Mouse (Mus musculus) limb, embryonic 12.5 days (tissue): Measurements from ENCODE around the gene Wdr76. TPM values are rescaled to one million over a fixed set of nuclear protein-coding genes. Genes with fewer than 3 reads are reported as not detected.
"Not testable (repeated sequence)": the region's sequence is repeated elsewhere in the genome, so short reads cannot be mapped to it uniquely, and the experiment has no call there.

Experiments
- ATAC-seq: fragments of 200-750 bp; cut with Nextera tagmentation; 2 replicates; pipeline ENCODE4 v1.8.0; 2017; ENCODE audit warnings: low read depth, moderate TSS enrichment; ENCODE audit not compliant: insufficient number of reproducible peaks, insufficient read depth, low FRiP score, low TSS enrichment
- H3K27ac ChIP-seq: fragments of 300-500 bp; sonication (generic); 2 replicates; pipeline ENCODE4 v1.5.1; 2016; ENCODE audit warnings: mild to moderate bottlenecking, moderate library complexity
- H3K27me3 ChIP-seq: fragments of 300-500 bp; sonication (generic); 2 replicates; pipeline ENCODE4 v1.6.1; 2016; ENCODE audit warnings: mild to moderate bottlenecking, moderate library complexity
- H3K36me3 ChIP-seq: fragments of 300-500 bp; sonication (generic); 2 replicates; pipeline ENCODE4 v1.6.1; 2016; ENCODE audit warnings: mild to moderate bottlenecking, moderate library complexity
- H3K4me1 ChIP-seq: fragments of 300-500 bp; sonication (generic); replicated peaks from 2 replicates; pipeline ENCODE4 v1.6.1; 2016
- H3K4me2 ChIP-seq: fragments of 300-500 bp; sonication (generic); 2 replicates; pipeline ENCODE4 v1.6.1; 2016; ENCODE audit warnings: mild to moderate bottlenecking, moderate library complexity
- H3K4me3 ChIP-seq: fragments of 300-500 bp; sonication (generic); replicated peaks from 2 replicates; pipeline ENCODE4 v1.5.1; 2016; ENCODE audit warnings: mild to moderate bottlenecking
- H3K9ac ChIP-seq: fragments of 300-500 bp; sonication (generic); replicated peaks from 2 replicates; pipeline ENCODE4 v1.6.1; 2016; ENCODE audit warnings: mild to moderate bottlenecking, moderate library complexity
- H3K9me3 ChIP-seq: fragments of 300-500 bp; sonication (generic); 2 replicates; pipeline ENCODE4 v1.6.1; 2016; ENCODE audit warnings: mild to moderate bottlenecking, moderate library complexity
- WGBS: fragments of 180-500 bp; shearing (Covaris S2); methylation state at CpG from one replicate; pipeline ENCODE4 v1.1.7; 2016; 5-methylcytosine and 5-hydroxymethylcytosine counted together
- polyA plus RNA-seq: library from polyadenylated mRNA; unstranded; fragments of >200 nt; fragmentation: Nextera tagmentation; extraction: Ambion mirVana; gene quantifications from 2 replicates; pipeline ENCODE4 v1.2.1, GENCODE M21; 2016

Gene Wdr76
- polyA plus RNA-seq, 1 experiment from 2014 or later, result 9.2 TPM

DNA sequence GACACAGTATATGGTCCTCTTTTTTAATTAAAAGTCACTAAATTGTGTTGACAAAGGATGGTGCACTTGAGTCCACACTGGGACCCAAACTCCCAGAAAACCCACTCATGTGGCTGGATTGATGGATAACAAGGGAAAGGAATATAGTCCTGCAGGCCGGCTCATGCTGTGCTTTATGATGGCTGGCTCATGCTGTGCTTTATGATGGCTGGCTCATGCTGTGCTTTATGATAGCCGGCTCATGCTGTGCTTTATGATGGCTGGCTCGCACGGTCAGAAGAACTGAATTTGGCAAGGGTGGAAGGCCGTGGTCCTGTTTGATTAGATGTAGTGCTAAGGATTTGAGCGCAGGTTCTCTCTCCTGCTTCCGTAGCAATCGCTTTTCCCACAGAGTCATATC, 22.9 kb upstream of the Wdr76 start:
- 38% methylated on average over 8 of the region's 8 CpGs for WGBS
- Histone ChIP-seq H3K9me3 (no peaks in the 10 kb centered on the region), H3K4me1 (0 out of 2 replicates have a peak, but pooled peaks cover 4% of the 10 kb centered on the region), H3K9ac (no peak overlapping the region), H3K4me2 (no peak overlapping the region), H3K27ac (no peak overlapping the region), H3K36me3 (no peaks in the 10 kb centered on the region), H3K4me3 (no peak overlapping the region), H3K27me3 (no peaks in the 10 kb centered on the region)
- ATAC-seq, result no peak

DNA sequence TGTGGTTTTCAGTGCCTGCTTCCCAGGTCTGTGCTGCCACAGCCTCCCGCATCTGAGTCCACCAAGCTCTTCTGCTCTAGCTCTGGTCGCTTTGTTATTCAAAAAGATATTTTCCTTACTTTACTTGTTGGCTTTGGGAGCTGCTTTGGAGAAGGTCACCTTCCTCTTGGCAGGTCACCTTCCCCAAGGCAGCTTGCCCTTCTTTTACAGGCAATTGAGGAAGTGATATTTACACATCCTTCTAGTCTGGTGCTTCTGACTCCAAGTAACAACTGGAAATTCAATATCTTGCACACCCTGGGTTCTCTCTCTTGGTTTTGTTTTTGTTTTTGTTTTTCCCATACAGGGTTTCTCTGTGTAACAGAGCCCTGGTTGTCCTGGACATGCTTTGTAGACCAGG, 22.1 kb upstream of the Wdr76 start:
- H3K27ac ChIP-seq, H3K4me1 ChIP-seq, H3K4me2 ChIP-seq, H3K27me3 ChIP-seq, H3K36me3 ChIP-seq, ATAC-seq, H3K9ac ChIP-seq, H3K4me3 ChIP-seq, H3K9me3 ChIP-seq: not testable (repeated sequence)
- WGBS, result 77% methylated on average over 2 of the region's 2 CpGs

DNA sequence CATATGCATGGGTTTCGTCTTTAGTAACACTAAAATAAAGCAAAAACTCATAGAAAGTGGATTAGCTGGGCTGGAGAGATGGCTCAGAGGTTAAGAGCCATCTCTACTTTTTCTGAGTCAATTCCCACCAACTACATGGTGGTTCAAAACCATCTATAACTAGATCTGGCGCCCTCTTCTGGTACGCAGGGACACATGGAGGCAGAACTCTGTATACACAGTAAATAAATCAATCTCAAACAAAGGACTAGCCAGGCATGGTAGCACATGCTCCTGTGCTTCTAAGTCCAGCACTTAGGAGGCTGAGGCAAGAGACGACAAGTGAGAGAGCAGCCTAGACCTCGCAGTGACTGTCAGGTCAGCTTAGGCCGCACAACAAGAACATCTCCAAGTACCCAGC, 5.0 kb upstream of the Wdr76 start:
- peaks cover 11% of the 10 kb centered on the region; the same call in 1 of the 2 replicates for H3K36me3 ChIP-seq
- not testable (repeated sequence) for H3K9me3 ChIP-seq, ATAC-seq, H3K4me2 ChIP-seq, H3K27ac ChIP-seq, H3K4me3 ChIP-seq, H3K27me3 ChIP-seq, H3K4me1 ChIP-seq, H3K9ac ChIP-seq
- 72% methylated on average over 2 of the region's 6 CpGs for WGBS

DNA sequence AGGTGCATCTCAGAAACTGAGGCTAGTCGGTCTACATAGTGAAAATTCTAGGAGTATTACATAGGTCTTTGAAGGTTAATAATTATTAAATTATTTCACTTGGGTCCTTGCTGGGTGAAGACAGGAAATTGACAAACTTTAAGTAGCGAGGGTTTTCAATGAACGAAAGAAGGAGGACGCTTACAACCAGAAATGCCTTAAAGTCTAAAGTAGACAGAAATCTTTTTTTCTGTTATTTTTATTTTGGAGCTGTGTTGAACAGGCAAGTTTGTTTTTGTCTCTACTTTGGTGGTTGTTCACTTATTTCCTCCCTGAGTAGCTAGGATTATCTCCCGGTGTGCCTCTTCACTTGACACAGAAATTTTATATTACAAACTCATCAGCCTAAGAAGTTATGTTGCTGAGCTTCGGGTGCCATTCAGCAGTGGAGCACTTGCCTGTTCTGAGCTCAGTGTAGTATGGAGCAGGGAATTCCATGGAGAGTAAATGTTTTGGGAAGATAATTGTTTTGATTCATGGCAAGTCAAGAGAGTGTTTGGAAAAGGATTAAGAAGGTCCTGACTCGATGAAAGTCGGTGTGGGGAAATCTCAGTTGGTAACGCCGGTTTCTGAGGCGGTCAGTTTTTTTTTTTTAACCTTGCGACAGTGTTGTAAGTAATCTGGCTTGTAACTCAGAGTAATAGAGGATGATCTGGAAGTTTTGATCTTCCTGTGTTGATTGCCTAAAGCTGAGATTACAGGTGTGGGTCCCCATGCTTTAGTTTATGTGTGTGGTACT, 839 bp downstream of the Wdr76 start:
- H3K36me3 ChIP-seq, result peaks cover 32% of the 10 kb centered on the region

DNA sequence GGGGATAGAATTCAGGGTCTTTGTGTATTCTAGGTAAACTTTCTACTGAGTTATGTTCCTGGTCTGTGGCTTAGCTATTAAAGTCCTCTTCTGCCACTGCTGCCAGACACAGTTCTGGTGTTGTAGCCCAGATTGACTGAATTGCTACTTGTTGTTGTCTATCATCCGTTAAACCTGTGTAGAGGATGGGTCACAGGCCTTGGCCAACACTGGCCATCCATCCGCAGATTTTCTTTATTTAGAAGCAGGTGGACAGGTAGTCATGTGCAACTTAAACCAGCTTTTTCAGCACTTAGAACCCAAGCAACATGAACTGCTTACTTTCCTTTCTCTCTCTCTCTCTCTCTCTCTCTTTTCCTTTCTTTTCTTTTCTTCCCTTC, 1.4 kb downstream of the Wdr76 start:
- H3K27me3 ChIP-seq, result no peaks in the 10 kb centered on the region
- no peak for ATAC-seq
- H3K27ac ChIP-seq, result no peak overlapping the region
- 88% methylated on average over 2 of the region's 2 CpGs for WGBS
- peaks cover 34% of the 10 kb centered on the region for H3K36me3 ChIP-seq
- peak overlapping the region; percentile 67 for H3K4me2 ChIP-seq
- peaks cover 17% of the 10 kb centered on the region for H3K4me1 ChIP-seq
- H3K9ac ChIP-seq, result peak overlapping the region; percentile 70
- H3K4me3 ChIP-seq, result peak overlapping the region; percentile 59
- H3K9me3 ChIP-seq, result no peaks in the 10 kb centered on the region

More for the DNA sequence above, 839 bp downstream of the Wdr76 start:
- H3K4me3 ChIP-seq, result peak overlapping the region; percentile 59
- no peaks in the 10 kb centered on the region for H3K27me3 ChIP-seq
- peak overlapping the region; percentile 67 for H3K4me2 ChIP-seq
- H3K4me1 ChIP-seq, result peaks cover 17% of the 10 kb centered on the region
- WGBS, result 25% methylated on average over 12 of the region's 12 CpGs
- peak overlapping the region; percentile 70 for H3K9ac ChIP-seq
- H3K9me3 ChIP-seq, result no peaks in the 10 kb centered on the region
- ATAC-seq, result no peak
- no peak overlapping the region for H3K27ac ChIP-seq

DNA sequence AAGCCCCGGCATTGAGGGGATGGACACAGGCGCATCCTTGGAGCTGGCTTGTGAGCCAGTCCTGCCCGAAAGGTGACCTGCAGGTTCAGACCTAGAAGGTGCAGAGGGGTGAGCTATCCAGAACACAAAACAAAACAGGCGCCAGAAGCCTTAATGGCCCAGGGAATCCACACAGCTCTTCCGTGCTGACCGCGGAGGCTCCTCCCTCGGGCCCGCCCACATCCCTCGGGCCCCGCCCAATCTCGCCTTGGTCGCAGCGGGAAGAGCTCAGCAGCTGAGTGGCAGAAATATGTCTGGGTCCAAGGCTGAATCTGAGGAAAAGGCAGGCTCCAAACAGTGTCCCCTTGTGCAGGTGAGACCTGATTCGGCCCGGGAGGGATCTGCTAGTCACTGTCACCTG, 3.1 kb downstream of the Wdr76 start:
- no peak overlapping the region for H3K27ac ChIP-seq
- H3K4me3 ChIP-seq, result peak overlapping the region; percentile 30
- H3K36me3 ChIP-seq, result peaks cover 41% of the 10 kb centered on the region
- H3K4me1 ChIP-seq, result peaks cover 17% of the 10 kb centered on the region
- WGBS, result 21% methylated on average over 16 of the region's 16 CpGs
- ATAC-seq, result no peak
- H3K4me2 ChIP-seq, result peak overlapping the region; percentile 53
- no peaks in the 10 kb centered on the region for H3K27me3 ChIP-seq
- 0 out of 2 replicates have a peak overlapping the region, but pooled peaks have one; percentile 4 for H3K9ac ChIP-seq
- H3K9me3 ChIP-seq, result no peaks in the 10 kb centered on the region

DNA sequence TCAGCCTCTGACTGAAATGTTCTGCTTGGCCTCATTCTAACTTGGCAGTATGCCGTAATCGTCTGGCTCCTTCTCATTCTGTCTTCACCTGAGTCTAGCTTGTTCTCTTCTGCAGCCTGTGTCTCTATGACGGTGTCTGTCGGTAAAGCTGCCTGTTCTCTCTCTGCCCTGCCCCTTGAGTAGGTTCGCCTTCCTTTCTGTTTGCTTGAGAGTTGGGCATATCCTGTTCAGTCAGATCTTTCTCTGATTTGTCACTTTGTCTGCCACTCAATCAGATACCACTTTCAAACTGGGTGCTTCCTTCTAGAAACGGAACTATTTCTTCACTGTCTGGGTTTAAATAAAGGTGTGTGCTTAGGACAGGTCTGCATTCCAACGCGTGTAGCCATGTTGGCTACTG, 4.9 kb downstream of the Wdr76 start:
- WGBS, result 93% methylated on average over 8 of the region's 8 CpGs
- Histone ChIP-seq H3K4me2 (no peak overlapping the region), H3K9ac (no peak overlapping the region), H3K4me3 (no peak overlapping the region), H3K9me3 (no peaks in the 10 kb centered on the region), H3K27ac (no peak overlapping the region), H3K36me3 (peaks cover 54% of the 10 kb centered on the region), H3K27me3 (no peaks in the 10 kb centered on the region), H3K4me1 (peaks cover 17% of the 10 kb centered on the region)
- no peak for ATAC-seq

DNA sequence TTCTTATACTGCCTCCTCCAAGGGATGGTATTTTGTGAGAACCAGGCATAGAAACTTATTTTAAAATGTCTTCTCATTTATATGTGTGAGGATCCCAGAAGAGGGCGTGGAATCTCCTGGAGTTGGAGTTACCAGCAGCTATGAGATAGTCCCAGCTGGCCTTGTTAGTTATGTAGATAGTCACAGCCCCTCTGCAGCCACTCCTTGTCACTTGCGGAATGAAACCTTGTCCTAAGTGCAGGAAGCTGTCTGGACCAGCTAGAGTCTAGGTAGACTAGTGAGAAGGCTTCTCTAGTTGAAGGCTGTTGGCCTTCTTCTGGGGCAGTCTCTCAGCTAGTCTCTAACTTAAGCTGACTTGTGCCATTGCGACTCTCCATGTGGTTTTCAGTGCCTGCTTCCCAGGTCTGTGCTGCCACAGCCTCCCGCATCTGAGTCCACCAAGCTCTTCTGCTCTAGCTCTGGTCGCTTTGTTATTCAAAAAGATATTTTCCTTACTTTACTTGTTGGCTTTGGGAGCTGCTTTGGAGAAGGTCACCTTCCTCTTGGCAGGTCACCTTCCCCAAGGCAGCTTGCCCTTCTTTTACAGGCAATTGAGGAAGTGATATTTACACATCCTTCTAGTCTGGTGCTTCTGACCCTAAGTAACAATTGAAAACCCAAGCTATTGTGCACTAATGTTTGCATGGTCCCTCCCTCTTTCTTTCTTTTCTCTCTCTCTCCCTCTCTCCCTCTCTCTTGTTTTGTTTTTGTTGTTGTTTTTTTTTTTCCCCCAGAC, 6.7 kb downstream of the Wdr76 start:
- H3K4me3 ChIP-seq, H3K27me3 ChIP-seq, H3K27ac ChIP-seq, H3K9me3 ChIP-seq, H3K4me2 ChIP-seq, H3K4me1 ChIP-seq, H3K9ac ChIP-seq, ATAC-seq: not testable (repeated sequence)
- peaks cover 69% of the 10 kb centered on the region for H3K36me3 ChIP-seq
- 90% methylated on average over 5 of the region's 5 CpGs for WGBS

DNA sequence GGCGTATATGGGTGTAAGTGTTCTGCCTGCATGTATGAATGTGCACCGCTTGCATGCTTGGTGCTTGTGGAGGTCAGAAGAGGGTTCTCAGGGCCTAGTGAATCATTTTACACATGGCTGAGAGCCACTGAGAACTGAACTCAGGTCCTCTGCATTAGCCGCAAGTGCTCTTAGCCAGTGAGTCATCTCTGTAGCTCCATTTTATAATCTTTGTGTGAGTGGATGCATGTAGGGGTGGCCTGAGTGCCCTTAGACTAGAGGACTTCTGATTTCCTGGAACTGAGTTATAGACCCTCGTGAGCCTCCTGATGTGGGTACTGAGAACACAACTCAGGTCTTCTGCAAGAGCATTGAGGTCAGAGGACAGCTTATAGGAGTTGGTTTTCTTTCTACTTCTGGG, 7.7 kb downstream of the Wdr76 start:
- peaks cover 6% of the 10 kb centered on the region for H3K4me1 ChIP-seq
- 95% methylated on average over 4 of the region's 4 CpGs for WGBS
- H3K9ac ChIP-seq, result no peak overlapping the region
- ATAC-seq, result no peak
- peaks cover 78% of the 10 kb centered on the region for H3K36me3 ChIP-seq
- H3K27me3 ChIP-seq, result no peaks in the 10 kb centered on the region
- H3K27ac ChIP-seq, result no peak overlapping the region
- no peak overlapping the region for H3K4me3 ChIP-seq
- H3K4me2 ChIP-seq, result no peak overlapping the region
- H3K9me3 ChIP-seq, result no peaks in the 10 kb centered on the region

DNA sequence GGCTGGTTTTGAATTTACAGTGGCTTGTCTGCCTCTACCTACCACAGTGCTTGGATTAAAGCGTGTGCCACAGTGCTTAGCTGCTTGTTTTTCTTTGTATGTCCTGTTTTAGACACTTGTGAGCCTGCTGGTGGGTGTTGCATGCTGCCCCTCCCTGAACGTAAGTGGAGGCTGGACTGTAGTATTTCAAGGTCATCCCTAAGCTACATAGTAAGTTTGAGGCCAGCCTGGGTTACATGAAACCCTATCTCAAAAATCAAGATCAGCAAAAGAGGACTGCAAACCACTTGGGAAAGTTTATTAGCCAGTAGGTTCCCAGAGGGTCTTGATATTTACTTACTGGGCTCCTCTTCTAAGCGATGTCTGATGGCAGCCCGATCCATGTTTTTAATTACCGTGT, 11.6 kb downstream of the Wdr76 start:
- Histone ChIP-seq H3K27me3 (no peaks in the 10 kb centered on the region), H3K36me3 (peaks cover 73% of the 10 kb centered on the region), H3K4me3 (no peak overlapping the region), H3K27ac (no peak overlapping the region), H3K9ac (no peak overlapping the region), H3K4me1 (no peaks in the 10 kb centered on the region), H3K4me2 (no peak overlapping the region), H3K9me3 (no peaks in the 10 kb centered on the region)
- WGBS, result 93% methylated on average over 5 of the region's 5 CpGs
- no peak for ATAC-seq

DNA sequence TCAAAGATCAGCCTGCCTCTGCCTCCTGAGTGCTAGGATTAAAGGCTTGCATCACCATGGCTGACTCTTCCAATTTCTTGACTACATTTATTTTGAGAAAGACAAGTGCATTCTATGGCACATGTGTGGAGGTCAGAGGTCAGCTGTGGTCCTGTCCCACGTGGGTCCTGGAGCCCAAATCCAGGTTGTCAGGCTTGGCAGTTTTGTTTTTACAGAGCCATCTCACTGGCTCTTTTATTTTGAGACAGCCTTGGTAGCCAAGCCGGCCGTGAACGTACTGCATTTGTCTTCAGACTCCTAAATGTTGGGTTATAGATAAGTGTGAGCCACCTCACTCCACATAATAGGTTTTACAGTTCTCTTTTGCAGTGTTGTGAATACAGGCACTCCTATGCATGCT, 12.2 kb downstream of the Wdr76 start:
- not testable (repeated sequence) for H3K9me3 ChIP-seq, H3K27ac ChIP-seq, H3K4me1 ChIP-seq, ATAC-seq, H3K9ac ChIP-seq, H3K4me2 ChIP-seq, H3K4me3 ChIP-seq, H3K27me3 ChIP-seq
- peaks cover 70% of the 10 kb centered on the region for H3K36me3 ChIP-seq
- 90% methylated on average over 4 of the region's 4 CpGs for WGBS
